Mouse (Mus musculus): Measurements from ENCODE around the gene Vmn1r2.
"Not testable (repeated sequence)": the region's sequence is repeated elsewhere in the genome, so short reads cannot be mapped to it uniquely, and the experiment has no call there.

Vmn1r2 gene

DNA sequence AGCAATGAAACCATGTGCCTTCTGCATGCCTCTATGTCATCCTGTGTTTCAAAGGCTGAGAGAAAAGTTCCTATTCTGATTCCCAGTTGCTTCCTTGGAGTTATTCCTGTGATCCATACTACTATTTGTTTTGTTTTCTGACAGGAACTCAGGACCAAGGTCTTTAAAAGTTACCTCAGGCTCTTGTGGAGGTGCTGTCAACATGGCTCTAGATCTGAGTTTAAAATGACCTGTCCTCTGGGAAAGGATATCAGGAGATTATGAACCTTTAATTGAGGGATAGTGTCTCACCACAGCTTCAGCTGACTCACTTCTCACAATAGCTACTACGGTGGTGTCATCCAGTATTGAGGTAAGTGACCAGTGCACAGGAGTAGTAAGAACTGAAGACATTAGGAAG lies at the start of gene Vmn1r2:
Gene Vmn1r2 (plus strand): TSS at position 301 of the 400 bp plus-strand sequence.
- not testable (repeated sequence) for DNase-seq (ENCODE audit: low read depth, low spot score)

DNA sequence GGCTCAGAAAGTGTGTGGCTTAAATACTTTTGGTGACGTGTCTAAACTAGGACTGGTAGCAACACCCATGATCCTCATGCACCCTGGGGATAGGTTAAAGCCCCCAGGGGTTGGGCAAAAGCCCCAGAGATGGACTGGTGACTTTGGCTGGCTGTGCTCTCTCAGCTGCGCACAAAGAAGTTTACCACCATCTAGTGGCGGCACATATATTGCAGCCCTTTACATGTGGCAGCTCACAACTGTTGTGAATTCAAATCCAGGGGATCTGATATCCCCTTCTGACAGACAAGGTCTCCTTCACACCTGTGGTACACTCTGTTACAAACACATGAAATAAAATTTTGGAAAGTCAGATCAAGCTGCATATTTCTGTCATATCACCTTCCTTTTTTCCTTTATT lies 19.2 kb upstream of the Vmn1r2 start:
- not testable (repeated sequence) for DNase-seq (ENCODE audit: low read depth, low spot score)

DNA sequence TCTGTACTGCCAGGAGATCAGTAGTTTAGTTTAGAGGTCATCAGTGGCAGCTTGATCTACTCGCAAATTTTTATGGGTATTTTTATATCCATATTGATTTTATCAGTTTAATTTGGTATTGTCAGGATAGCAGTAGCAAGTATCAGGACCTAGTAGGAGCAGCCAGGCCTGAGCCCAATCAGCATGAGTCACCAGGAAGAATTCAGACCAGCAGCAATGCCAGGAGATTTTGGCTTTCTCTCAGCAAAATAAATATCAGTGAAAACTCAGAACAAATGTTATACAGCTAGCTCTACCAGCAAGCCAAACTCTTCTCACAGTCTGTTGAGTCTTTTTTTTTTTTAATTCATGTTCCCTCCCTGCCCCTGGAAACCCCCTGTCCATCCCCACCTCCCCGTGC lies 13.8 kb upstream of the Vmn1r2 start:
- DNase-seq (ENCODE audit: low read depth, low spot score), result not testable (repeated sequence)

- not testable (repeated sequence) for DNase-seq (ENCODE audit: low read depth, low spot score)
Observed at GRCm38 (mm10) chr4:3164429-3164828, 2.7 kb upstream of the Vmn1r2 start.

DNA sequence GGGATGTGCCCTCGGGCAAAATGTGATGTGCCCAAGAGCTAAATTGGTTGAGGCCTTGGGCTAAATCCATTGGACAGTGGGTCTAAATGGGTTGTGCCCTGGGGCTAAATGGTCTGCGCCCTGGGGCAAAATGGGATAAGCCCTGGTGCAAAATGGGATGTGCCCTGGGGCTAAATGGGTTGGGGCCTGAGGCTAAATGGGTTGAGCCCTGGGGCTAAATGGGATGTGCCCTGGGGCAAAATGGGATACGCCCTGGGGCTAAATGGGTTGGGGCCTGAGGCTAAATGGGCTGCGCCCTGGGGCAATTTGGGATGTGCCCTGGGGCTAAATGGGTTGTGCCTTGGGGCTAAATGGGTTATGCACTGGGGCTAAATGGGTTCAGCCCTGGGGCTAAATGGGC lies 2.1 kb upstream of the Vmn1r2 start:
- DNase-seq (ENCODE audit: low read depth, low spot score), result no peak

GRCm38 (mm10) chr4:3174586-3174985 lies 7.5 kb downstream of the Vmn1r2 start:
- not testable (repeated sequence) for DNase-seq (ENCODE audit: low read depth, low spot score)

- DNase-seq (ENCODE audit: low read depth, low spot score), result not testable (repeated sequence)
Observed at GRCm38 (mm10) chr4:3175756-3176155, 8.6 kb downstream of the Vmn1r2 start.

- DNase-seq (ENCODE audit: low read depth, low spot score), result not testable (repeated sequence)
Observed at GRCm38 (mm10) chr4:3176195-3176594, 9.1 kb downstream of the Vmn1r2 start.

GRCm38 (mm10) chr4:3176746-3177490 lies 9.8 kb downstream of the Vmn1r2 start:
- DNase-seq (ENCODE audit: low read depth, low spot score), result not testable (repeated sequence)

GRCm38 (mm10) chr4:3185258-3185657 lies 18.1 kb downstream of the Vmn1r2 start, which contains the start of gene Vmn1r3:
TSS of gene Vmn1r3 (minus strand) at chr4:3185358.
- DNase-seq (ENCODE audit: low read depth, low spot score), result not testable (repeated sequence)

DNA sequence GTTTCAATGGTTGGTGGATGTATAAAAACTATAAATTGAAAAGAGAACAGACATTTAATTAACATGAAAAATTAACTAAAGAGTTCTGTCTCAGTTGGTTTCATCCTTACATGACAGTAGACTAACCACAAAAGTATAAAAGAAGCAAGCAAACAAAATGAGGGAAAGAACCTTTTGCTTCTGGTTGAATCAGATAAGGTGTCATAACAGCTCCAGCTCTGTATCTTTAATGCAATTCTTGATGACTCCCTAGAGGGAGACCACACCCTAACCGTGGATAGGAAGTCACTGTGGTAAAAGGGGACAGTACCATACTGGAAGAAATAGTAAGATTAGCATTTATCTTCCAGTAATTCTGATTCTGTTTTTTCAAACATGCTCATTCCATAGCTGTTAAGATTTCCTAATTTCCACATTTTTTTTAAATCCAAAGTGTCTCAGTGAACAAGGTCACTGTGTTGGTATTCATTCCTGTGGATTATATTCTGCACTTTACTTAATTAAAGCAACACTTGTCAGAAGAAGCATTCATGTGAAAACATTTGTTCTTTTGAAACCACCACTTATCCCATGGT lies 42.6 kb downstream of the Vmn1r2 start:
- DNase-seq (ENCODE audit: low read depth, low spot score), result not testable (repeated sequence)

DNA sequence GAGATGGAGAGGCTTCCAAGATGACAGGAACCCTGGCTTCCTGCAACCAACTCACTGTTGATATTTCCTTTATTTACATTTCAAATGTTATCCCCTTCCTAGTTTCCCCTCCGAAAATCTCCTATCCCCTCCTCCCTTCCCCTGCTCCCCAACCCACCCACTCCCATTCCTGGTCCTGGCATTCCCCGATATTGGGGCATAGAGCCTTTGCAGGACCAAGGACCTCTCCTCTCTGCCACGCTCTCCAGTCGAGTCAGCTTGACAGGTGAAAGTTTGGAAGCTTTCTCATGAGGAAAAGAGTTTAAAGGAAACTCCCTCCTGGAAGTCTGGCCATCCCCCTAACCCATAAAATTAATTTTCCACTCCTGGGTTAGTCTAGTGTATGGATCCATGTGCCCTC lies 46.2 kb downstream of the Vmn1r2 start:
- DNase-seq (ENCODE audit: low read depth, low spot score), result not testable (repeated sequence)

DNA sequence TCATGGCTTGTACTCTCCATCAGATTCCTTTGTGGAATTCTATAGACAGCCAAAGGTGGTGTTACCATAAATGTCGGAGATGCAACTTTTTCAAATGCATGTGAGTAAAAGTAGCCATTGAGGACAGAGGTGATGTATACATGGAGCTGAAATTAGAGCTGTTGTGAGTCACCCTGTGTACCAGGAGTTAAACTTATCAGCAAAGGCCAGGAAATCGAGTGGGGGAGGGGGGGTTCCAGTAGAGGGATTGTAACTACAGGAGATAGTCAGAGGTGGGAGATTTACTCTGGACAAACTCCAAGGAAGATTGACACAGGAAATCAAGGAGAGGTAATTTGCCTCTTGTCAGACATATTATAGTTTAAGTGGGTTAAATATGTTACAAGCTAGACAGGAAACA lies 49.3 kb downstream of the Vmn1r2 start:
- DNase-seq (ENCODE audit: low read depth, low spot score), result not testable (repeated sequence)

Data from embryo, embryonic 11.5 days (tissue).